Mouse (Mus musculus) heart, embryonic 11.5 days (tissue): ENCODE results near the gene Dpm1. TPM values are rescaled to one million over a fixed set of nuclear protein-coding genes. Genes with fewer than 3 reads are reported as not detected.

Source experiments
- ATAC-seq: fragments of 200-750 bp; cut with Nextera tagmentation; replicated peaks from 2 replicates; pipeline ENCODE4 v1.8.0; 2017; ENCODE audit warnings: moderate library complexity; ENCODE audit not compliant: insufficient number of reproducible peaks, low FRiP score, low TSS enrichment
- H3K27ac ChIP-seq: fragments of 300-500 bp; sonication (generic); 2 replicates; pipeline ENCODE4 v1.5.1; 2014; ENCODE audit warnings: mild to moderate bottlenecking, low read depth, low read length
- H3K27me3 ChIP-seq: fragments of 300-500 bp; sonication (generic); 2 replicates; pipeline ENCODE4 v1.6.1; 2014; ENCODE audit warnings: mild to moderate bottlenecking, low read length, mixed read lengths; ENCODE audit not compliant: control insufficient read depth, insufficient read depth
- H3K36me3 ChIP-seq: fragments of 300-500 bp; sonication (generic); 2 replicates; pipeline ENCODE4 v1.6.1; 2014; ENCODE audit warnings: mild to moderate bottlenecking, low read length, moderate library complexity, mixed read lengths; ENCODE audit not compliant: control insufficient read depth, insufficient read depth
- H3K4me1 ChIP-seq: fragments of 300-500 bp; sonication (generic); 2 replicates; pipeline ENCODE4 v1.6.1; 2014; ENCODE audit warnings: low read length; ENCODE audit not compliant: control insufficient read depth, insufficient read depth
- H3K4me2 ChIP-seq: fragments of 300-500 bp; sonication (generic); 2 replicates; pipeline ENCODE4 v1.6.1; 2014; ENCODE audit warnings: mild to moderate bottlenecking, moderate library complexity
- H3K4me3 ChIP-seq: fragments of 300-500 bp; sonication (generic); 2 replicates; pipeline ENCODE4 v1.5.1; 2014; ENCODE audit warnings: low read depth, low read length
- H3K9ac ChIP-seq: fragments of 300-500 bp; sonication (generic); 2 replicates; pipeline ENCODE4 v1.6.1; 2014; ENCODE audit warnings: mild to moderate bottlenecking, low read depth, low read length, moderate library complexity
- H3K9me3 ChIP-seq: fragments of 300-500 bp; sonication (generic); replicated peaks from 2 replicates; pipeline ENCODE4 v1.6.1; 2016; ENCODE audit warnings: low read length; ENCODE audit not compliant: control insufficient read depth
- WGBS: fragments of 180-500 bp; shearing (Covaris S2); extraction: QIAGEN DNeasy Blood & Tissue Kit; methylation state at CpG from one replicate; pipeline ENCODE4 v1.1.7; 2014; ENCODE audit not compliant: insufficient replicate concordance; 5-methylcytosine and 5-hydroxymethylcytosine counted together
- polyA plus RNA-seq: library from polyadenylated mRNA; unstranded; fragments of >200 nt; fragmentation: Nextera tagmentation; extraction: Ambion mirVana; gene quantifications from 2 replicates; pipeline ENCODE4 v1.2.1, GENCODE M21; 2014

Gene Dpm1
- 74.5 and 85.1 TPM in 2 replicates for polyA plus RNA-seq

GRCm38 (mm10) chr2:168230026-168230728, at the start of gene Dpm1, which contains the start of the genes Gm20716 and Mocs3:
Gene Dpm1, minus strand, starts transcription at chr2:168230591.
Gene Gm20716, minus strand, starts transcription at chr2:168230364.
Gene Mocs3, plus strand, starts transcription at chr2:168230622.
- WGBS: under 1% methylated on average over 70 of the region's 73 CpGs
- H3K36me3 ChIP-seq: peaks cover 7% of the 10 kb centered on the region
- no peaks in the 10 kb centered on the region for H3K27me3 ChIP-seq

GRCm38 (mm10) chr2:168274374-168274935, 44.1 kb upstream of the Dpm1 start:
- Histone ChIP-seq H3K27ac (no peak overlapping the region), H3K4me1 (no peaks in the 10 kb centered on the region), H3K27me3 (peaks cover 97% of the 10 kb centered on the region), H3K36me3 (no peaks in the 10 kb centered on the region), H3K4me3 (no peak overlapping the region), H3K9me3 (no peaks in the 10 kb centered on the region), H3K9ac (no peak overlapping the region), H3K4me2 (no peak overlapping the region)
- WGBS: 6% methylated on average over 11 of the region's 11 CpGs
- no peak for ATAC-seq

More at GRCm38 (mm10) chr2:168230026-168230728, at the start of gene Dpm1, which contains the start of the genes Gm20716 and Mocs3:
- H3K4me2 ChIP-seq: peak within 1 kb of the TSS; percentile 89
- peak; percentile 80 for ATAC-seq
- H3K9ac ChIP-seq: peak within 1 kb of the TSS; percentile 90
- no peaks in the 10 kb centered on the region for H3K9me3 ChIP-seq
- peak within 1 kb of the TSS; percentile 98 for H3K4me3 ChIP-seq
- peak within 1 kb of the TSS; percentile 93 for H3K27ac ChIP-seq
- peaks cover 22% of the 10 kb centered on the region for H3K4me1 ChIP-seq

DNA sequence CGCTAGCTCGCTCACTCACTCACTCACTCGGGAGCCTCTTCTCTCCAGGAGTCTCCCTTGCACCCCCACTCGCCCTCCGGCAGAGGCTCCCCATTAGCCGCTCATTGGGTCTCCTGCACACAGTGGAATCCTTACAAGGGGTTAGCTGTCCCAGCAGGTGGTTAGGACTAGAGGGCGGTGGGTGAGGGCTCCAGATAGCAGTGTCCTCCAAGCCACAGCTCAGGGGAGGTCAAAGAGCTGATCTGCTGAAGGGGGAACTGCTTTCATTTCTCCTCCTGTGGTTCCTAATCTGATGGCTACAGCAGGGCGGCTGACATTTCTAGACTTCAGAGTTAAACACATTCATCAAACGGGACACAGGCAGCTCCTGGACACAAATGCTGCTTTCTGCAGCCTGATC, 43.0 kb upstream of the Dpm1 start:
- H3K4me2 ChIP-seq: peak overlapping the region; percentile 3; the same call in 1 of the 2 replicates
- 0 out of 2 replicates have a peak, but pooled peaks cover 1% of the 10 kb centered on the region for H3K4me1 ChIP-seq
- ATAC-seq: no peak
- H3K9ac ChIP-seq: no peak overlapping the region
- H3K36me3 ChIP-seq: no peaks in the 10 kb centered on the region
- H3K4me3 ChIP-seq: no peak overlapping the region
- no peaks in the 10 kb centered on the region for H3K9me3 ChIP-seq
- H3K27ac ChIP-seq: no peak overlapping the region
- H3K27me3 ChIP-seq: peaks cover 98% of the 10 kb centered on the region
- WGBS: 19% methylated on average over 9 of the region's 9 CpGs

DNA sequence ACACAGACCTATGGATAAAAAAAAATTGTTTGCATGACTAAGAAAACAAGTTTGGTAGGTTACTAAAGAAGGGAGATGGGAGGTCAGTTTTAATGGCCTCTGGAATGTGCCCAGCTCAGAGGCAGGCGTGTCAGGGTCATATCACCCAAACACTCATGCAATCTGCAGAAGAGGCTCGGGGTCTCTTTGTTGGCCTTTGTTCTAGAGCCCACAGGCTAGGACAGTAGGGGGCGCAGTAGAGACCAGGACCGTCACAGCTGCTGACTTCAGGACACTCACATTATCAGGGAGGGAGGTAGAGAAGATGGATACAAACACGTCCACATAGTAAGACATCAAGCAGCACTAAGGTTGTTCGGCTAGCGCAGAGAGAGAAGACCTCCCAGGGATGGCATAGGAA, 37.6 kb upstream of the Dpm1 start:
- Histone ChIP-seq H3K9me3 (no peaks in the 10 kb centered on the region), H3K27ac (no peak overlapping the region), H3K9ac (no peak overlapping the region), H3K4me2 (peak overlapping the region; percentile 48), H3K4me1 (0 out of 2 replicates have a peak, but pooled peaks cover 2% of the 10 kb centered on the region), H3K27me3 (peaks cover 67% of the 10 kb centered on the region), H3K4me3 (peak overlapping the region; percentile 22), H3K36me3 (no peaks in the 10 kb centered on the region)
- WGBS: 19% methylated on average over 7 of the region's 7 CpGs
- ATAC-seq: no peak

DNA sequence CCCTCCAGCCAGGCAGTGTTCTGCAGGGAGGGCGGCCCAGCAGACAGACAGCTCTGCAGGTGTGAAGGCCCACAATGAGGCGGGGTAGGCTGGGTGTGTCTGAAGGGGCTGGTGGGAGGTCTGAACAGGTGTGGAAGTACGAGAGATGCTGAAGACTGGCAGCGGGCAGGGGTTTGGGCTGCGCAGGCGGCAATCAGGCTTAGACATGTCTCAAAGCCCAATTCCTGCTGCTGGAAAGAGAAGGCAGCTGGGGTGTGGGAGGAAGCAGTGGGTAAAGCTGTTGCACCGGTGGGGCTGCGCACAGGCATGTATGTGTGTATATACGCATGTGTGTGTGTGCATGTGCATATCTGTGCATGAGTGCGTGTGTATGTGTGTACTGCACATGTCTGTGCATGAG, 30.5 kb upstream of the Dpm1 start:
- Histone ChIP-seq H3K27ac (no peak overlapping the region), H3K27me3 (peaks cover 50% of the 10 kb centered on the region), H3K9me3 (no peaks in the 10 kb centered on the region), H3K4me2 (no peak overlapping the region), H3K36me3 (no peaks in the 10 kb centered on the region), H3K4me1 (no peaks in the 10 kb centered on the region), H3K9ac (no peak overlapping the region), H3K4me3 (no peak overlapping the region)
- 83% methylated on average over 10 of the region's 10 CpGs for whole genome bisulfite sequencing
- ATAC-seq: no peak

GRCm38 (mm10) chr2:168260124-168260523, 29.7 kb upstream of the Dpm1 start:
- no peak overlapping the region for H3K4me3 ChIP-seq
- H3K4me1 ChIP-seq: no peaks in the 10 kb centered on the region
- no peak overlapping the region for H3K9ac ChIP-seq
- no peaks in the 10 kb centered on the region for H3K9me3 ChIP-seq
- no peaks in the 10 kb centered on the region for H3K36me3 ChIP-seq
- no peak overlapping the region for H3K4me2 ChIP-seq
- ATAC-seq: no peak
- H3K27ac ChIP-seq: no peak overlapping the region
- WGBS: 78% methylated on average over 3 of the region's 3 CpGs
- H3K27me3 ChIP-seq: peaks cover 57% of the 10 kb centered on the region

DNA sequence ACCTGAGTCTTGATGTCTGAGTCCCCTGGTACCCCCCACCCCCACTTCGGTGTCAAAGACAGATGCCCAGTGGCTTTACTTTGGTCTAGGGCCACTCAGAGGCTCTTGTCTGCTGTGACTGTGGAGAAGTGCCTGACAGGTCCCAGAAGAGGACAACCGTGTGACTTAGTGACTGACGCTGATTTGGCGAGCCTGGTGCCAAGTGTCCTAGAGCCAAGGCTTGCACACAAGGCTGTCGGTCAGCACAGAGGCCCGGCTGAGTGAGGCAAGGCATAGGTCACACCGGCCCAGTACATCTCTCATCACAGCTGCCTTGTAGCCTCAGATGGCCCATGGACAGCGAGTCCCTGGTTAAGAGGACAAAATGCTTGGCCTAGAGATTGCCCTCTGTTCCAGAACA, 28.7 kb upstream of the Dpm1 start:
- no peak for ATAC-seq
- Histone ChIP-seq H3K27me3 (peaks cover 63% of the 10 kb centered on the region), H3K36me3 (no peaks in the 10 kb centered on the region), H3K4me2 (no peak overlapping the region), H3K4me3 (no peak overlapping the region), H3K27ac (no peak overlapping the region), H3K9me3 (no peaks in the 10 kb centered on the region), H3K9ac (no peak overlapping the region), H3K4me1 (no peaks in the 10 kb centered on the region; the same call in 1 of the 2 replicates)
- WGBS: 69% methylated on average over 8 of the region's 8 CpGs

DNA sequence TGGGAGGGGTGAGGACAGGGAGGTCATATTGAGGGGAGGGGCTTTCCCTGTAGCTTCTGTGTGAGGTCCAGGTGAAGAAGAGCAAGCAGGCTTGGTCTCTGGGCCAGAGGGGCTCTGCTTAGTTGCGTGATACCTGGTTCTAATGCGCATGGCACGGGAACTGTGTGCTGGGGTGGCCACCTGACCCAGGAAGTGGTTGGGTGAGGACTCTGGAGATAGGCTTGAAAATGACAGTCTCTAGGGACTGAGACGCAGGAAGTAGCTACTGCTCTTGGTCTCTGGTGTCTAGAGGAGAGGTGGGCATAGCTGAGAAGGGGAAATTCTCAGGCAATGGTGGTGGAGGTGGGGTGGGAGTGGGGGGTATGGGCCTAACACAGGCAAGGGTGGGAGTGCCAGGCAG, 26.8 kb upstream of the Dpm1 start:
- ATAC-seq: no peak
- Histone ChIP-seq H3K4me1 (no peaks in the 10 kb centered on the region; the same call in 1 of the 2 replicates), H3K36me3 (no peaks in the 10 kb centered on the region), H3K4me2 (no peak overlapping the region), H3K9me3 (no peaks in the 10 kb centered on the region), H3K27ac (no peak overlapping the region), H3K9ac (no peak overlapping the region), H3K4me3 (no peak overlapping the region), H3K27me3 (peaks cover 65% of the 10 kb centered on the region)
- WGBS: 76% methylated on average over 4 of the region's 4 CpGs
